Mouse (Mus musculus) bone marrow macrophage, adult 2 months (primary cell): Measurements from ENCODE around the gene C130032M10Rik. TPM values are rescaled to one million over a fixed set of nuclear protein-coding genes. Genes with fewer than 3 reads are reported as not detected.

ENCODE experiments used
- H3K27ac ChIP-seq: 2 replicates; pipeline ENCODE4 v1.5.1; 2012; ENCODE audit warnings: low read depth, low read length; ENCODE audit not compliant: insufficient read depth
- H3K4me1 ChIP-seq: 2 replicates; pipeline ENCODE4 v1.6.1; 2012; ENCODE audit warnings: low read length; ENCODE audit not compliant: control insufficient read depth, insufficient read depth
- H3K4me3 ChIP-seq: 2 replicates; pipeline ENCODE4 v1.5.1; 2012; ENCODE audit warnings: mild to moderate bottlenecking, low read length, moderate library complexity; ENCODE audit not compliant: insufficient read depth
- CTCF ChIP-seq: IDR thresholded peaks from 2 replicates; pipeline ENCODE4 v1.5.1; 2012; ENCODE audit warnings: low read depth, mild to moderate bottlenecking, low read length, moderate library complexity
- POLR2A ChIP-seq: IDR thresholded peaks from 2 replicates; pipeline ENCODE4 v1.6.1; 2012; ENCODE audit warnings: mild to moderate bottlenecking, low read depth, low read length, borderline replicate concordance
- polyA plus RNA-seq: library from polyadenylated mRNA; stranded (reverse); fragments of >200 nt; gene quantifications from 2 replicates; pipeline ENCODE4 v1.2.4, GENCODE M21; 2012; ENCODE audit not compliant: missing spikeins, insufficient read depth, insufficient read length

The C130032M10Rik gene
- polyA plus RNA-seq, 1 experiment = not detected

DNA sequence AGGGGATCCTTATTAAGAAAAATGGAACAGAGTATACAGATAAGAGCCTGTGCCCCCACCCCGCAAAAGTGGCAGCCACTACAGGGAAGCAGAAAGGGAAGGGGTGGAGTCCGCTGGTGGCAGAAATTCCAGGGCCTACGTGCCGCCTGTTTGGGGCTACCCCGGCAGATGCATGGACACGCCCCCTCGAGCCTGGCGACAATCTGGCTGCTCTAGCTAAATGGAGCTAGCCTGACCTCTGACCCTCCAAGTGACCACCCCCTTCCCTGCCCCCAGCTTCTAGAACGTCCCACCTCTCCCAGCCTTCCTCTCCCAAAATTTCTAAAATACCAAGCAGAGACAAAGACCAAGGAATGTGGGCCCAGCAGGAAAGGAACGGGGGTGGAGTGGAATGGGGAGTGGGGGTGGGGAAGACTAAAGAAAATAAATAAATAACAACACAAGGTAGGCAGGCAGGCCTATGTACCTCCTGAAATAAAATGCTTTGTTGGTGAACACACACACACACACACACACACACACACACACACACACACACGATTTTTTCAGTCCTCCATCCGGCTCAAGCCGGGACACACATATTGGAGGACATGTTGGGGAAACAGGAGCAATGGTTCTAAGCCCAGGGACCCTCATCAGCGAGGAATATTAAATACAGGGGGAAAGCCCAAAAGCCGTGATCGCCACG is 12.6 kb downstream of the C130032M10Rik start:
- H3K4me1 ChIP-seq = peaks cover 2% of the 10 kb centered on the region; the same call in 1 of the 2 replicates
- no peak overlapping the region for H3K4me3 ChIP-seq
- H3K27ac ChIP-seq = no peak overlapping the region
- TF ChIP-seq CTCF (no peak), POLR2A (no peak)

DNA sequence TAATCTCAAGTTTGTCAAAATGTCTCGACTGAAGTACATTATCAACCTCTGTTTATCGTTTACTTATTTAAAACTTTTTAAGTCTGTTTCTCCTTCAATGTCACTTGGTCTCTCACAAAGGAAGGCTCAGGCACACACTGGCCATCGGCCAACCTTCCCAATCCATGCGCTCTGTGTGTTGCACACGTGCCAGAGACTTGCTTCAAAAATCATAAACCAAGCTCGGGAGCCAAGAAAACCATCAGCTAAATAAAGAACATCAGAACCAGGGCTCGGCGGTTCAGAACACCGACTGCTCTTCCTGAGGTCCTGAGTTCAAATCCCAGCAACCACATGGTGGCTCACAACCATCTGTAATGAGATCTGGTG is 13.2 kb downstream of the C130032M10Rik start:
- H3K27ac ChIP-seq = no peak overlapping the region

DNA sequence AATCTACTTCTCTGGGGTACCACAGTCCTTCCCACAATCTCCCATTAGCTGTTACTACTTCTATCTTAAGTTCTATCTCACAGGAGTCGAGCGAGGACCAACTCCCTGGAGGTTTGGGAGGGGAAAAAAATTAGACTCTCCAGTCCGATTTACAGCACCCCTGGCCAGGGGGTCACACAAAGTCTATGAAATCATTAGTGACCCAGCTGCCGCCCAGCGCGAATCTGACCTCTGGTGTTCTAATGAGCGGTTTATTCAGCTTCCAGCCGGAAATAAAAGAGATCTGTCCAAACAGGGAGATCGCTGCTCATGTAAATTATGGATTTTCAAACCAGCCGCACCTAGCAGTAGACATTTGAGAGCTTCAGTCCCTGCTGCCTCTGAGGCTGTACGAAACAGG is 15.8 kb downstream of the C130032M10Rik start:
- Histone ChIP-seq H3K4me3 (no peak overlapping the region), H3K27ac (no peak overlapping the region)
- TF ChIP-seq POLR2A (no peak), CTCF (no peak)

More for the DNA sequence above, 13.2 kb downstream of the C130032M10Rik start:
- Histone ChIP-seq H3K4me3 (no peak overlapping the region), H3K4me1 (peaks cover 5% of the 10 kb centered on the region)
- TF ChIP-seq CTCF = no peak
- no peak for TF ChIP-seq POLR2A

DNA sequence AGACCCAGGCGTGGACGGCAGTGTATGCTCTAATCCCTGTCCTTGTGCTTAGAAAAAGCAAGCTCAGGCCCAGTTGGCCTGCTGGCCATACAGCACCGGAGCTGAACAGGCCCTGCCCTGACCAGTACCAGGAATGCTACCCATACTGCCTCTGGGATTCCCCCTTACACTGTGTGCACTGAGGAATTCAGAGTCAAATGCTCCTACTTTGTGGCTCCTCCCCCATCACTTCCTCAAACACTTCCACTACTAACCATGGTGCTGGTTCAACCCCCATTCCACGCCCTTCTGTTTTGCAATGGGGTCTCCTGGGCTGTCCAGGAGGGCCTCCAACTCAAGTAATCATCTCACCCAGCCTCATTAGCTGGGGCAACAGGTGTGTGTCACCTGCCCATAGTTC is 18.4 kb downstream of the C130032M10Rik start:
- no peak overlapping the region for H3K27ac ChIP-seq
- H3K4me3 ChIP-seq = no peak overlapping the region
- TF ChIP-seq POLR2A (no peak), CTCF (no peak)
- peaks cover 6% of the 10 kb centered on the region for H3K4me1 ChIP-seq

More for the DNA sequence above, 15.8 kb downstream of the C130032M10Rik start:
- peaks cover 6% of the 10 kb centered on the region for H3K4me1 ChIP-seq

DNA sequence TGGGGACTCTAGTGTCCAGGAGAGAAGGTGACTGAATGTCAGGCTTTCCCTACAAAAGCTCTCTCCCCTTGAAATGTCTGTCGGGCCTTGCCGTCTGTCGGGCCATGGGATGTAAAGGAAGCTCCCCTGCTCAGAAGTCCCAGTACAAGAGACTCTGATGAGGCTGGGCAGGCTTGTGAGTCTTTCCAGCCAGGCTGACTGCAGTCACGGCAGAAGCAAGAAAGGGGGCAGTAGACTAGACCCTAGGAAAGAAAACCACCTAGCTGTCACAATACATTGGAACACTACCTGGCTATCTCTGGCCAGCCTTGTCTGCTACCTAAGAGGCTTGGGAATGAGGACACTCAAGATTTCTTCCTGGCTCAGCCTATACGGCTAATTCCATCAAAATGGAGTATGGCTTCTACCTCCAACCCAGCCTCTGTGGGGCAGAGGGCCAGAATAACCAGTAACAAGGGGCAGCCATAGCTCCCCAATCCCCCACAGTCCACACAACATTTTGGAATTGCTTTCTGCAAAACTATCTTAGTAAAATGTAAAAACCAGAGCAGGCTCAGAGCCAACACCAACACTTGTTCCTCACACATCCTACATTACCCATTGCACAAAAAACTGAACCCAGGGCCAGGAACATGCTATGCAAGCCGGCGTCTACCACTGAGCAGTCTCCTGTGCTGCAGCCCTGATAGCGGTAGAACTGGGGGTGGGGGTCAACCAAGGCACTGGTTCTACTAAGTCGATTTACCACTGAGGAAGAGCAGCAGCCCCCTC is 19.4 kb downstream of the C130032M10Rik start:
- TF ChIP-seq CTCF (no peak), POLR2A (no peak)
- H3K4me3 ChIP-seq = no peak overlapping the region

DNA sequence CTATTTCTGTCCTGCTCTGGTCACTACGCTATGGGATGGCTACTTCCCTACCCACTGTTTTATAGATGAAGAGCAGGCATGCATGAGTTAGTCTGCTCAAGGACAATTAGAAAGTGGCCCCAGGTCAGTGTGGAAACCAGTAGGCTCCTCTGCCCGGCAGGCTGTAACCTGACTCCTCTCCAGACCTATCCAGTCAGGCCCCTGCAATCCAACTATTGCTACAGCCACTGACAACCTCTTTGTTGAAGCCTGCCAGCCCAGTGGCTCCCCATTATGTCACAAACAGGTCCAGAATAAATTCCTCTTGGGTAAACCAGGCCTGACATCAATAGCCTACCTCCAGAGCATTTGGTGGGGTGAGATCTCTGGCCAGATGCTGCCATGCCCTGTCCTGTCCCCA is 21.1 kb downstream of the C130032M10Rik start:
- H3K4me3 ChIP-seq = no peak overlapping the region
- TF ChIP-seq CTCF (no peak), POLR2A (no peak)
- H3K4me1 ChIP-seq = peaks cover 12% of the 10 kb centered on the region
- H3K27ac ChIP-seq = no peak overlapping the region

More for the DNA sequence above, 19.4 kb downstream of the C130032M10Rik start:
- Histone ChIP-seq H3K4me1 (peaks cover 6% of the 10 kb centered on the region), H3K27ac (no peak overlapping the region)

DNA sequence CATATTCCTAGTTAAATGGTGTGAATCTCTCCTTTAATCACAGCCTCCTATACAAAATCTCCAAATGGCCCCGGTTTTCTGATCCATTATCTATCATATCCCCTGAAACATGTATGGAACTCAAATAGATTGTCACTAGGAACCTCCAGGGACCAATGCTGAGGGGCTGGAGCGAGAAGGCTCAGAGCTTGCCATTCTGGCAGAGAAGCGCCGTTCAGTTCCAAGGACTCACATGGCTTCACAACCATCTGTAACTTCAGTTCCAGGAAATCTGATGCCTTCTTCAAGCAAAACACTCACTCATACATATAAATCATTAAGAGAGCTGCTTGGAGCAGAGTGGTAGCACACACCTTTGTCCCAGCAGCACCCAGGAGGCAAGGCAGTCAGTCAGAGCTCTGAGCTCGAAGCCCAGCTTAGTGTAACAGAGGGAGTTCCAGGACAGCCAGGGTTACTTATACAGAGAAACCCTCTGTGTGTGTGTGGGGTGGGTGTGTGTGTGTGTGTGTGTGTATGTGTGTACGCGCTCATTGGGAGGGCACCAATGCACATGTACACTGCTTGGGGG is 23.6 kb downstream of the C130032M10Rik start:
- Histone ChIP-seq H3K27ac (no peak overlapping the region), H3K4me1 (peaks cover 5% of the 10 kb centered on the region), H3K4me3 (no peak overlapping the region)
- TF ChIP-seq CTCF = no peak
- TF ChIP-seq POLR2A = no peak

DNA sequence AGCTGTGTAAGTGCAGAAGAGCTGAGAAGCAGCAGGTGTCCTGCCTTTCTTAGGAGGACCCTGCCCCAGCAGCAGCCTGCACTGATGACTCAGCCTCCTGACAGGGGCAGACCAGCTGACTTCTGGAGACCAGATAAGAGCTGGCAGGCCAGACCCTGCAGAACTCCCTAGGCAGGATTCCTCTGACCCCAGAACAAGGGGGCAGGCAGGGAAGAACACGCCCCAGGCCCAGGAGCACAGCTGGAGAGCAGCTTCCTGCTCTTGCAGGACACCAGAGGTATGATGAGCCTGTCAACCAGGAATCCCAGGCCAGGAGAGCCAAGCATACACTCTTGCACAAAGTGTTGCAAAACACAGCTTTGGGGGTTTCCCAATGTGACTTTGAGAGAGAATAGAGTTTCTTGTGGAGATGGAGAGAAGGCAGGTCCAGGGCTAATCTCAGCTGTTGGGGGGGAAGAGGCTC is 25.8 kb downstream of the C130032M10Rik start:
- Histone ChIP-seq H3K27ac (no peak overlapping the region), H3K4me1 (peaks cover 5% of the 10 kb centered on the region), H3K4me3 (no peak overlapping the region)
- TF ChIP-seq CTCF (no peak), POLR2A (no peak)

DNA sequence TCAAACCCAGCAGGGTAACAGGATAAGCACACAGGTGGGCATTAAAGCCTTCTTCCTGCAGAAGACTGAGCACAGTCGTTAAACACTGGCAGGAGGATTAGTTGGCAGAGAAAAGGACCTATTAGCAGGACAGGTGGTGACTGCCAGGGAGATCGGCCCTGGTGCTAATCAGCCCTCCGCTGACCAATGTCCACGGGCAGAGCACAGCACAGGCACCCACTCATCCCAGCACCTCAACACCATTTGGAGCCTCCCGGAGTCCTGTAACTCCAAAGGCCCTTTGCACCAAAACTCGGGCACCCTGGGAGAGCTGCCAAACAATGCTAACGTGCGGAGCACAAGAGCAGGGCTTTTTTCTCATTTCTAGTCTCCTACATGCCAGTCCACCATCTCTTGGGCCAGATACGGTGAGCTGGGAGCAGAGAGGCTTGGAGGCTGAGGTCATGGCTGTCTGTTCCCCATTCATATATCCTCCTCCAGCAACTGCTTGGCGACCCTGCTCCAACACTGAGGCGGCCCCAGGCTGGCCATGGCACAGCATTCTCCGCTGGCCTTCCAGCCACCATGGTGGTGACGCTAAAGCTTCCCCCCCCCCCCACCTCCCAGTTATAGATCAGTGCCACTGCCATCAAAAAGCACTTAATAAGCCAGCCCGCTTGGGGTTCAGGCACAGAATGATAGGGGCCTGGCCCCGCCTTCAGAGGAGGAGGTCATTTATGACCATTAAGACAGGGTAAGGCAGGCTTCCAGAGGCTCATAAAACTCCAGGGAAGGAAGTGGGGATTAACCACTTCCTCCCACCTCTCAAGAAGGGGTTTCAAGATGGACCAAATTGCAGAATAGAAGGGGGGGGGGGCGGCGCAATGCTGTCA is 28.6 kb downstream of the C130032M10Rik start:
- no peak overlapping the region for H3K27ac ChIP-seq
- H3K4me3 ChIP-seq = no peak overlapping the region
- TF ChIP-seq POLR2A (no peak), CTCF (no peak)
- peaks cover 5% of the 10 kb centered on the region for H3K4me1 ChIP-seq
